Mouse (Mus musculus) thymus, adult 2 months (tissue): ENCODE results near the gene Traf1. TPM values are rescaled to one million over a fixed set of nuclear protein-coding genes. Genes with fewer than 3 reads are reported as not detected.

Experiments used
- DNase-seq: peaks from one replicate; pipeline ENCODE4 v3.0.0; 2021
- H3K27ac ChIP-seq: fragments of 200-500 bp; 2 replicates; pipeline ENCODE4 v1.5.1; 2012; ENCODE audit warnings: low read length, control low read depth; ENCODE audit not compliant: control insufficient read depth, insufficient read depth
- H3K27me3 ChIP-seq: fragments of 200-500 bp; 2 replicates; pipeline ENCODE4 v1.6.1; 2012; ENCODE audit warnings: mild to moderate bottlenecking, low read length, moderate library complexity, mixed read lengths; ENCODE audit not compliant: control insufficient read depth, insufficient read depth
- H3K36me3 ChIP-seq: fragments of 200-500 bp; 2 replicates; pipeline ENCODE4 v1.6.1; 2012; ENCODE audit warnings: mild to moderate bottlenecking, low read length, moderate library complexity; ENCODE audit not compliant: control insufficient read depth, insufficient read depth
- H3K4me1 ChIP-seq: fragments of 200-500 bp; replicated peaks from 2 replicates; pipeline ENCODE4 v1.6.1; 2012; ENCODE audit warnings: low read length; ENCODE audit not compliant: control insufficient read depth, insufficient read depth
- H3K4me3 ChIP-seq: fragments of 200-500 bp; 2 replicates; pipeline ENCODE4 v1.5.1; 2012; ENCODE audit warnings: mild to moderate bottlenecking, low read length, control low read depth, moderate library complexity; ENCODE audit not compliant: control insufficient read depth, insufficient read depth
- CTCF ChIP-seq: fragments of 200-500 bp; IDR thresholded peaks from 2 replicates; pipeline ENCODE4 v1.5.1; 2012; ENCODE audit warnings: mild to moderate bottlenecking, control low read depth, low read length, moderate library complexity, borderline replicate concordance; ENCODE audit not compliant: control insufficient read depth, poor library complexity, insufficient read depth; ENCODE audit errors: extremely low read depth
- POLR2A ChIP-seq: fragments of 200-500 bp; IDR thresholded peaks from 2 replicates; pipeline ENCODE4 v1.6.1; 2012; ENCODE audit warnings: mild to moderate bottlenecking, low read length, control low read depth, moderate library complexity; ENCODE audit not compliant: control insufficient read depth, poor library complexity, insufficient read depth; ENCODE audit errors: extremely low read depth
- WGBS: fragments of 180-500 bp; shearing (Covaris S2); methylation state at CpG from one replicate; pipeline ENCODE4 v1.1.7; 2018; 5-methylcytosine and 5-hydroxymethylcytosine counted together
- polyA plus RNA-seq: library from polyadenylated mRNA; depleted of rRNA; stranded (reverse); fragments of >200 nt; gene quantifications from 2 replicates; pipeline ENCODE4 v1.2.3, GENCODE M21; 2012

The Traf1 gene
- polyA plus RNA-seq, 1 experiment, result 80.4 TPM

DNA sequence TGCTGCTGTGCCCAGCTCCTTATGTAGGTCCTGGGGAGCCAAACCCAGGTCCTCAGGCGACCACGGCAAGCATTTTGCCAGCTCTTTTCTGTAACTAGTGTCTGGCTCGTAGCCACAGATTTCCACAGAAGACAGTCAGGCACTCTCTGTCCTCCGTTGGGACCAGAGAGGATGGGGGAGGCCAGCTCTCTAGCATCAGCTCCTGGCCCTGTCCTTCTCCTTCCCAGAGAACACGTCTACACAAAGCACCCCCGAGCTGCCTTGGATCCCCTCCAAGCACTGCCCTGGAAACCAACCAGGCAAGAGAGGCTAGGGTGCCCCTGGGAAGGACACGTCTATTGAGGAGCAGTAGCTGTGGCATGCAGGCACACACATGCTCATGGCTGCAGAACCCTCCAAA is 7.6 kb upstream of the Traf1 start:
- no peak overlapping the region for H3K27ac ChIP-seq
- no peaks in the 10 kb centered on the region for H3K36me3 ChIP-seq
- no peak for TF ChIP-seq POLR2A
- no peak for TF ChIP-seq CTCF
- WGBS, result 76% methylated on average over 7 of the region's 7 CpGs
- peaks cover 46% of the 10 kb centered on the region for H3K4me1 ChIP-seq
- no peak overlapping the region for H3K4me3 ChIP-seq
- no peaks in the 10 kb centered on the region for H3K27me3 ChIP-seq
- no peak for DNase-seq

DNA sequence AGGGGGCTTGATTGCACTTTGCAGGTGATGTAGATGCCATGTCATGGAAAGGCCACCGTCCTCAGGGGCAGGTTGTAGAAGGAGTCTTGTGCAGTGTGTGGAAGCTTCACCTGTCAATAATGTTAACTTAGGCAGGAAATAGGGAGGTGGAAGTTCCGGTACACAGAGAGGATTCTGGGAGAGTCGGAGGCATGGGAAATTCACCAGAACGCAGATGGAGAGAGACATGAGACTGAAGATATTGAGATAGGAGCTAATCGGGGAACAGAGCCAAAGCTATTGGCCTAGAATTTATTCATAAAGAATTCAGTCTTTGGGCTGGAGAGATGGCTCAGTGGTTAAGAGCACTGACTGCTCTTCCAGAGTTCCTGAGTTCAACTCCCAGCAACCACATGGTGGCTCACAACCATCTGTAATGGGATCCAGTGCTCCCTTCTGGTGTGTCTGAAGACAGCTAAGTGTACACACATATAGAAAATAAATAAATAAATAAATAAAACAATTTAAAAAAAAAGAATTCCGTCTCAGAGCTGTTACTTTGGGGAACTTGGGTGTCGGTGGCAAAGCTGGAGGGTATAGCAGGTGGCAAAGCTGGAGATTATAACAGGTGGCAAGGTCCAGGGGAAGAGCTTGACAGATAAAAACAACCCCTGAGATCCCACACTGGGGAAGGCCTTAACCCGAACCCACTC is 4.8 kb upstream of the Traf1 start:
- peak; percentile 1 for DNase-seq
- Histone ChIP-seq H3K4me1 (peaks cover 65% of the 10 kb centered on the region), H3K36me3 (no peaks in the 10 kb centered on the region), H3K4me3 (no peak overlapping the region), H3K27me3 (no peaks in the 10 kb centered on the region), H3K27ac (peak overlapping the region; percentile 88)
- WGBS, result 78% methylated on average over 8 of the region's 8 CpGs
- TF ChIP-seq POLR2A, result no peak
- TF ChIP-seq CTCF, result no peak

DNA sequence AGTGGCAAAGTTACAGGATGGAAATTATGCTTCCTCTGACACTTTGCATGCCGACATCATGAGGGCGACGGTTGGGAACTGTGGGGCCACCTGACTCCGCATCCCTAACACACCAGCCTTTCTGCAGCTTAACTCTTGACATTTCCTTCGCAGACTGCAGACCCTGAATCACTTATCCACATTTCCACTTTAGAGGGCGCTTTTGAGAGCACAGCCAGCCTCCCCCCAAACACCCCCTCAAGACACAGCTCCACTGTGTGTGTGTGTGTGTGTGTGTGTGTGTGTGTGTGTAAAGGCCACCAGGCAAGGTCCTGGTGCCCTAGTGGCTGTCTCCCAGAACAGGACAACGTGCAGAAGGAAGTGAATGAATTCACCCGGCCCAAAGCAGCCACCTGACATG is 4.2 kb upstream of the Traf1 start:
- TF ChIP-seq CTCF (no peak), POLR2A (no peak)
- H3K4me3 ChIP-seq, result no peak overlapping the region
- peak overlapping the region; percentile 88 for H3K27ac ChIP-seq
- peak; percentile 47 for DNase-seq
- no peaks in the 10 kb centered on the region for H3K36me3 ChIP-seq
- peaks cover 71% of the 10 kb centered on the region for H3K4me1 ChIP-seq
- 79% methylated on average over 8 of the region's 8 CpGs for WGBS
- H3K27me3 ChIP-seq, result no peaks in the 10 kb centered on the region

DNA sequence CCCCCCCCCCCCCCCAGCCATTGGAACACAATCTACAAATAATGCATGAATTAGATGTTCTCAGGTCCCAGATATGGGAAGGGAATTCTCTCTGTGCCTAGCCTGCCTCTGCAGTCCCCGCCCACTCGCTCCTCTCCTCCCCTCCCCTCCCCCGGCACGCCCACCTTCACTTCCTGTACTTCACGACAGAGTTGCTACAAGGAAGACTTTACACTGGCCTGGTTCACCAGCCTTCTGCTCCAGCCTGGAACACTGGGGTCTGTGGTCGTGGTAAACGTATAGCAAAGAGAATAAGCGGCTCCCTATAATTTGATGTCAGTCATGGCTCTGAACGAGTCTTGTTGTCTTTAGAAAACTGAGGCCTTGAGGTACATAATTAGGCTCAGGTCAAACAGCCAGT is 3.7 kb upstream of the Traf1 start:
- Histone ChIP-seq H3K36me3 (no peaks in the 10 kb centered on the region), H3K4me3 (no peak overlapping the region), H3K4me1 (peaks cover 72% of the 10 kb centered on the region), H3K27me3 (no peaks in the 10 kb centered on the region), H3K27ac (peak overlapping the region; percentile 96)
- WGBS, result 12% methylated on average over 9 of the region's 9 CpGs
- DNase-seq, result peak; percentile 87
- TF ChIP-seq POLR2A (0 out of 2 replicates have a peak, but pooled peaks have one; percentile 29), CTCF (no peak)

DNA sequence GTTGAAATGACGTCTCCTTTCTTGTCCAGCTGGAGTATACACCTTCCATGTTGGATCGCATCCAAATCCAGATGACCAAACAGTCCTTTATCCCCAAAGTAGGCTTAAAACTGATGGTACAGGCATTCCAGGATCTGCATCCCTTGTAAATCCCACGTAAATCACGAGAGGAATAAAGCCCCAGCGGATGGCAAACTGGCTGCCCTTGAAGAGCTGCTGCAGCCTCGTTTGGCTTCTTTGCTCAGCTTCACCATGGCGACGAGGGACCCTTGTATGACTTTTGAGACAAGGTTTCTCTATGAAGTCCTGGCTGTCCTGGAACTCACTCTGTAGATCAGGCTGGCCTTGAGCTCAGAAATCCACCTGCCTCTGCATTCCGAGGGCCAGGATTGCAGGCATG is 3.1 kb upstream of the Traf1 start:
- DNase-seq, result peak; percentile 18
- Histone ChIP-seq H3K36me3 (no peaks in the 10 kb centered on the region), H3K27ac (peak overlapping the region; percentile 96), H3K4me3 (no peak overlapping the region), H3K27me3 (no peaks in the 10 kb centered on the region), H3K4me1 (peaks cover 70% of the 10 kb centered on the region)
- WGBS, result 82% methylated on average over 9 of the region's 9 CpGs
- no peak for TF ChIP-seq POLR2A

DNA sequence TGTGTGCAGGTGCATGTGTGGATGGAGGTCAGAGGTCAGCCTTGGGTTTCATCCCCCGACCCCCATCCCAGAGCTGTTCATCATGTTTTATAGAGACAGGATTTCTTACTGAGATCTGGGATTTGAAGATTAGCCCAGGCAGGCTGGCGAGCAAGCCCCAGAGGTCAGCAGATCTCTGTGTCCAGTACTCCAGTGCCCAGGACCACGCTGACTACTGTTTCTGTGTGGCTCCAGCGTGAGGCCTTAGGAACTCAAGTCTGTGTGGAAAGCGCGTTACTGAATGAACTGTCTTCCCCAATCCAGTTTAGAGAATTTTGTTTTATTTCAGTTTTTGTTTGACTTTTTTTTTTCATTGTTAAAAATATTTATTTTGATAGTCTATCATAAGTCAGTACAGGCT is 2.7 kb upstream of the Traf1 start:
- DNase-seq, result no peak
- TF ChIP-seq CTCF, result no peak
- TF ChIP-seq POLR2A, result no peak
- H3K27me3 ChIP-seq, result no peaks in the 10 kb centered on the region
- no peaks in the 10 kb centered on the region for H3K36me3 ChIP-seq
- H3K27ac ChIP-seq, result peak overlapping the region; percentile 96
- peak overlapping the region; percentile 24; the same call in 1 of the 2 replicates for H3K4me3 ChIP-seq
- WGBS, result 80% methylated on average over 6 of the region's 6 CpGs
- H3K4me1 ChIP-seq, result peaks cover 67% of the 10 kb centered on the region
